Mouse (Mus musculus) small intestine, adult 2 months (tissue): ENCODE results near the gene Chtf18.

Source experiments
- CTCF ChIP-seq: fragments of 200-500 bp; IDR thresholded peaks from 2 replicates; pipeline ENCODE4 v1.5.1; 2012; ENCODE audit warnings: low read depth, mild to moderate bottlenecking, control low read depth, inconsistent platforms, low read length, moderate library complexity, mixed read lengths; ENCODE audit not compliant: insufficient replicate concordance, insufficient read length; ENCODE audit errors: extremely low read depth
- POLR2A ChIP-seq: fragments of 200-500 bp; IDR thresholded peaks from 2 replicates; pipeline ENCODE4 v1.6.1; 2012; ENCODE audit warnings: low read depth, mild to moderate bottlenecking, control low read depth, inconsistent platforms, low read length, moderate library complexity

DNA sequence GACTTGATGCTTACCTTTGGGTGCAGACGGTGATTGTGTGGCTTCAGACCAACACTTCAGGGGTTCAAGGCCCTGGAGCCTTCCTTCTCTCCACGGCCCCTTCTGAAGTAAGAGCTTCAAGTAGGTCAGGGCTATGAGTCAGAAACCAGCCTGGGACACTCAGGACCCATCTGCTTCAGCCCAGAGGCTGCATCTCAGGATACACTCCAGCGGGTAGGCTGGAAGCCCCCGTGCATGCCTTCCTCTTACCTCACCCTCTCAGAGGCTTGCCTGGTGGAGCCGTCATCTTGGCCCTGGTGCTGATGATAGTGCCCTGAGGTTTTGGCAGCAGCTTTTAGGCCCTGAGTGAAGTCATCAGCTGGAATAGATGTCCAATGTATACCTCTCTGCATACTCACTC, 8.0 kb upstream of the Chtf18 start:
- no peak for TF ChIP-seq CTCF
- TF ChIP-seq POLR2A = no peak
